Mouse (Mus musculus) cerebellum, adult 2 months (tissue): Measurements from ENCODE around the gene Ephb2.

Experiments
- CTCF ChIP-seq: fragments of 200-500 bp; IDR thresholded peaks from 2 replicates; pipeline ENCODE4 v1.5.1; 2011; ENCODE audit warnings: low read depth, mild to moderate bottlenecking, control low read depth, low read length, moderate library complexity, borderline replicate concordance; ENCODE audit not compliant: insufficient read depth
- POLR2A ChIP-seq: fragments of 200-500 bp; IDR thresholded peaks from 2 replicates; pipeline ENCODE4 v1.6.1; 2011; ENCODE audit warnings: low read length, control low read depth, borderline replicate concordance; ENCODE audit not compliant: insufficient read depth

DNA sequence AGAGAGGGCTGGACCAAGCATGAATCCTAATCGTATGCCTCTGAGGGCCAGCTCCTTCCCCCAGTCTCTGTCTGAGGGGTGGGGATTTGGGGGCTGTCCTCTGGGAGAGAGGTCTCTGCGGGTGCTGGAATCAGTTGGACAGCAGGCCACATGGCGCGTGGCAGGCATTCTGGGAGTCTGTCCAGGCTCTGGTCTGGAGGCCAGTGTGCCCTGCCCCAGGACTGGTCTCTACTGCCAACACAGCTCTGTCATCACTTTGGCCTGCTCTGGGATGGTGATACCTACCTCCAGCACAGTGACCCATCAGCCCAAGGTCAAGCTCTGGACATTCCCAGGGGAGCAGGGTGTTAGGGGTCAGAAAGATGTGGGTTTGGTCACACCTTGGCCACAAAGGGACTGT is 99.9 kb downstream of the Ephb2 start:
- TF ChIP-seq CTCF (no peak), POLR2A (no peak)
